Mouse (Mus musculus) embryo, embryonic 9.5 days (tissue): Measurements from ENCODE around the gene Zfp511.
A peak's percentile ranks its signal among the peaks of the same experiment; 100 is the strongest.

Source experiments
- DNase-seq: peaks from one replicate; pipeline ENCODE4 v3.0.0-alpha.2; 2017; ENCODE audit errors: extremely low spot score

Zfp511 gene

GRCm38 (mm10) chr7:140036281-140037170, at the start of gene Zfp511, which contains the start of gene Tubgcp2:
TSS of gene Zfp511 (plus strand) at chr7:140036391.
TSS of gene Tubgcp2 (minus strand) at chr7:140036669.
- DNase-seq = peak; percentile 98

GRCm38 (mm10) chr7:139988272-139988671, 47.9 kb upstream of the Zfp511 start:
- no peak for DNase-seq

GRCm38 (mm10) chr7:139990864-139991394, 45.3 kb upstream of the Zfp511 start:
- DNase-seq = no peak

- DNase-seq = peak; percentile 16
Measured at GRCm38 (mm10) chr7:139992406-139992805, 43.8 kb upstream of the Zfp511 start, which contains the start of gene Adam8. TSS of gene Adam8 (minus strand) at chr7:139992562.

- no peak for DNase-seq
Measured at GRCm38 (mm10) chr7:139993532-139993931, 42.7 kb upstream of the Zfp511 start.

GRCm38 (mm10) chr7:139994202-139994601, 42.0 kb upstream of the Zfp511 start:
- no peak for DNase-seq

GRCm38 (mm10) chr7:139994676-139995075, 41.5 kb upstream of the Zfp511 start:
- DNase-seq = peak; percentile 55

- no peak for DNase-seq
Measured at GRCm38 (mm10) chr7:139998691-139999350, 37.4 kb upstream of the Zfp511 start.

- DNase-seq = peak; percentile 24
Measured at GRCm38 (mm10) chr7:140001086-140001740, 35.0 kb upstream of the Zfp511 start.

- DNase-seq = no peak
Measured at GRCm38 (mm10) chr7:140004666-140005065, 31.5 kb upstream of the Zfp511 start.

- no peak for DNase-seq
Measured at GRCm38 (mm10) chr7:140006861-140007611, 29.2 kb upstream of the Zfp511 start.

GRCm38 (mm10) chr7:140007781-140008180, 28.4 kb upstream of the Zfp511 start:
- no peak for DNase-seq

- DNase-seq = no peak
Measured at GRCm38 (mm10) chr7:140011336-140011735, 24.9 kb upstream of the Zfp511 start.

GRCm38 (mm10) chr7:140031771-140032170, 4.4 kb upstream of the Zfp511 start:
- DNase-seq = no peak

- no peak for DNase-seq
Measured at GRCm38 (mm10) chr7:140032366-140032765, 3.8 kb upstream of the Zfp511 start.

- DNase-seq = no peak
Measured at GRCm38 (mm10) chr7:140033386-140033785, 2.8 kb upstream of the Zfp511 start.

GRCm38 (mm10) chr7:140035456-140035855, 735 bp upstream of the Zfp511 start:
- DNase-seq = no peak

GRCm38 (mm10) chr7:140037171-140037555, 972 bp downstream of the Zfp511 start:
- DNase-seq = no peak

- DNase-seq = no peak
Measured at GRCm38 (mm10) chr7:140042728-140043127, 6.5 kb downstream of the Zfp511 start.

GRCm38 (mm10) chr7:140045546-140045945, 9.4 kb downstream of the Zfp511 start:
- DNase-seq = no peak

- DNase-seq = peak; percentile 58
Measured at GRCm38 (mm10) chr7:140047811-140048311, 11.7 kb downstream of the Zfp511 start.
